Mouse (Mus musculus): ENCODE results near the gene Ttc9c. TPM values are rescaled to one million over a fixed set of nuclear protein-coding genes. Genes with fewer than 3 reads are reported as not detected.

Gene Ttc9c
- 83.8 and 85.6 TPM in 2 replicates for polyA plus RNA-seq (2016; fragmentation: Nextera tagmentation; extraction: Ambion mirVana)

DNA sequence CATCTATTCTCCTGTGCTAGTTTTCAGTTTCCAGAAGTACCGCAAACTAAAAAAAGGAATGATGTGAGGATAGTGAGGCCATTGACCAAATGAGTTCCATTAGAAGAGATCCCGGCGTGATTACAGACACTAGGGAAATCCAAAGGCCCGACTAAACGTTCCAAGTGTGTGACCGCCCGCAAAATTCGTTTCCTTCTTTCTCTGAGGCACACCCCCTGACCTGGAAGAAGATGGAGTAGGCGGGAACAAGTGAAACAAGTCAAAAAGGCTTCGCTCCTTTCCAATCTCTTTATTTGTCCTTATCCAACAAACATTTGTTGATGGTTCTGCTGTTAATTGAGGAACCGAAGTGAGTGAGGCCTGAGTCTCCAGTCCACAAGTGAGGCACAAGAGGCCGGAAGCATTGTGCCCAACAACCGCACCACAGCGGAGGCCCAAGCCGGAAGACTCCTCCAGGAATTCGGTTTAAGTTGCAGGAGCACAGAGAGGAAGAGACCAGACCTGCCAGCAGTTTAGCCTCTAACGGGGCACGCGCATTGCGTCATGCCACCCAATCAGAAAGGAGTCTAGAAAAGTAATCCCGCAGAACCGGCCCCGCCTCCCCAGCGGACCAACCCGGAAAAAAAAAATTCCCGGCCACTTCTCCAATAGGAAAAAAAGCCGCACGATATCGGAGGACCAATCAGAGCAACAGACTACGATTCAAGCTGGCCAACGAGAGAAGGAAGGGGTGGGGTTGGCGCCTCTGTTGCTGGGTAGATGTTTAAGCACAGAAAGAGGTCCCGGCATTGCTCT is at the start of gene Ttc9c:
Gene Ttc9c (minus strand): TSS at position 533 of the 795 bp plus-strand sequence.
- peak within 1 kb of the TSS; percentile 97 for H3K27ac ChIP-seq (replicated peaks)
- under 1% methylated on average over 33 of the region's 33 CpGs for WGBS
- peak; percentile 97 for DNase-seq (ENCODE audit: low spot score)
- H3K4me3 ChIP-seq: peak within 1 kb of the TSS; percentile 100
- no peaks in the 10 kb centered on the region for H3K9me3 ChIP-seq
- peaks cover 48% of the 10 kb centered on the region for H3K4me1 ChIP-seq
- H3K27me3 ChIP-seq (replicated peaks; ENCODE audit: low read depth, poor library complexity, severe bottlenecking): no peaks in the 10 kb centered on the region
- H3K36me3 ChIP-seq (replicated peaks): peaks cover 58% of the 10 kb centered on the region

DNA sequence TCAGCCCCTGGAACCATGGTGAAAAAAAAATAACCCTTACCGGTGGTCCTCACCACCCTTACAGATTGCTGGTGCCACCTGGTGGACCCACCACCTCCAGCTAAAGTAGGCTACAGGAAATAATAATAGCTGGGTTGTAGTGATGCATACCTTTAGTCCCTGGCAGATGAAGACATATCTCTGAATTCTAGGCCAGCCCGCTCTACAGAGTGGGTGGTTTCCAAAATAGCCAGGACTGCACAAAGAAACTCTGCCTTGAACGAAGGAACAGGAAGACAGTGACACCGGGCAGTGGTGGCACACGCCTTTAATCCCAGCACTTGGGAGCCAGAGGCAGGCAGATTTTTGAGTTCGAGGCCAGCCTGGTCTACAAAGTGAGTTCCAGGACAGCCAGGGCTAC is 45.1 kb upstream of the Ttc9c start:
- H3K27me3 ChIP-seq (replicated peaks; ENCODE audit: low read depth, poor library complexity, severe bottlenecking): no peaks in the 10 kb centered on the region
- H3K4me3 ChIP-seq: no peak overlapping the region
- peaks cover 9% of the 10 kb centered on the region for H3K4me1 ChIP-seq
- no peak for DNase-seq (ENCODE audit: low spot score)
- no peaks in the 10 kb centered on the region for H3K9me3 ChIP-seq
- no peaks in the 10 kb centered on the region for H3K36me3 ChIP-seq (replicated peaks)
- no peak overlapping the region for H3K27ac ChIP-seq (replicated peaks)
- WGBS: 85% methylated on average over 6 of the region's 6 CpGs

GRCm38 (mm10) chr19:8859018-8859417 is 39.9 kb upstream of the Ttc9c start:
- DNase-seq (ENCODE audit: low spot score): no peak

DNA sequence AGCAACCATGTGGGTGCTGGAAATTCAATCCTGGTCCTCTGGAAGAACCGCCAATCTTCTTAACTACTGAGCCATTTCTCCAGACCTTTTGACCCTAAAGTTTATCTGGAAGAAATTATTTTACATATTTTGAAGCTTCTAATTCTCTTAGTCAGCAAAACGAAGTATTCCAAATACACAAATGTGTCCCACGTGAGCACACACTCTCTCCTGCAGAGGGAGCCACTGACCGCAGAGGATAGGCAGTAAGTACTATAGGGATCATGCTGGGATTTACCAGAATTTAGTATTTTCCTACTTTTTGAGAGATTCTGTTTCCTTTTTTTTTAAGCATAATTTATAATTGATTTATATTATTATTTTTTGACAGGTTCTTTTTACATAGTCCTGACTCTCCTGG is 38.6 kb upstream of the Ttc9c start:
- H3K27me3 ChIP-seq (replicated peaks; ENCODE audit: low read depth, poor library complexity, severe bottlenecking): no peaks in the 10 kb centered on the region
- H3K9me3 ChIP-seq: no peaks in the 10 kb centered on the region
- no peaks in the 10 kb centered on the region for H3K36me3 ChIP-seq (replicated peaks)
- H3K27ac ChIP-seq (replicated peaks): no peak overlapping the region
- peaks cover 9% of the 10 kb centered on the region for H3K4me1 ChIP-seq
- no peak overlapping the region for H3K4me3 ChIP-seq
- DNase-seq (ENCODE audit: low spot score): peak; percentile 36
- 43% methylated on average over 4 of the region's 4 CpGs for WGBS

More at GRCm38 (mm10) chr19:8859018-8859417, 39.9 kb upstream of the Ttc9c start:
- 18% methylated on average over 1 of the region's 1 CpGs for WGBS
- H3K4me3 ChIP-seq: no peak overlapping the region
- H3K9me3 ChIP-seq: no peaks in the 10 kb centered on the region
- H3K4me1 ChIP-seq: peaks cover 9% of the 10 kb centered on the region
- no peaks in the 10 kb centered on the region for H3K36me3 ChIP-seq (replicated peaks)
- no peak overlapping the region for H3K27ac ChIP-seq (replicated peaks)
- H3K27me3 ChIP-seq (replicated peaks; ENCODE audit: low read depth, poor library complexity, severe bottlenecking): no peaks in the 10 kb centered on the region

DNA sequence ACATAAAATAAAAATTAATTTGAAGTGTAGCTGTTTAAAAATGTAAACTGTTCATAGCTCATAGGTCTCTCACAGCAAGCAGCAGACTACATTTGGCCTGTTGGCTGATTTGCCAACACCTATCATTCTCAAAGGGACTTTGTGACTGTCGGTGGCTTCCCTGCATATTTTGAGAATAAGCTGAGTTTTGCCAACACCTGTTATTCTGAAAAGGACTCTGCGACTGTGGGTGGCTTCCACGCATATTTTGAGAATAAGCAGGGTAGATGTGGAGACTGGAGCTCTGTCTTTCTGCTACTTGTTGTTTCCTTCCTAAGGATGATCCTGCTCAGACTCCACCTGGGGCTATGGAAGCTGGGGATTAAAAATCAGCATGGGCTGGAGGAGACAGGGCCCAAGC is 34.0 kb upstream of the Ttc9c start:
- Histone ChIP-seq H3K27ac (replicated peaks) (no peak overlapping the region), H3K9me3 (no peaks in the 10 kb centered on the region), H3K4me1 (peaks cover 24% of the 10 kb centered on the region), H3K27me3 (replicated peaks; ENCODE audit: low read depth, poor library complexity, severe bottlenecking) (no peaks in the 10 kb centered on the region), H3K4me3 (no peak overlapping the region), H3K36me3 (replicated peaks) (peaks cover 8% of the 10 kb centered on the region; the same call in 1 of the 2 replicates)
- DNase-seq (ENCODE audit: low spot score): no peak
- WGBS: 85% methylated on average over 3 of the region's 3 CpGs

GRCm38 (mm10) chr19:8852236-8852928 is 33.2 kb upstream of the Ttc9c start:
- no peaks in the 10 kb centered on the region for H3K27me3 ChIP-seq (replicated peaks; ENCODE audit: low read depth, poor library complexity, severe bottlenecking)
- peaks cover 27% of the 10 kb centered on the region for H3K4me1 ChIP-seq
- DNase-seq (ENCODE audit: low spot score): no peak
- peaks cover 16% of the 10 kb centered on the region for H3K36me3 ChIP-seq (replicated peaks)
- no peak overlapping the region for H3K4me3 ChIP-seq
- WGBS: 61% methylated on average over 10 of the region's 10 CpGs
- H3K9me3 ChIP-seq: no peaks in the 10 kb centered on the region
- no peak overlapping the region; the same call in 1 of the 2 replicates for H3K27ac ChIP-seq (replicated peaks)

DNA sequence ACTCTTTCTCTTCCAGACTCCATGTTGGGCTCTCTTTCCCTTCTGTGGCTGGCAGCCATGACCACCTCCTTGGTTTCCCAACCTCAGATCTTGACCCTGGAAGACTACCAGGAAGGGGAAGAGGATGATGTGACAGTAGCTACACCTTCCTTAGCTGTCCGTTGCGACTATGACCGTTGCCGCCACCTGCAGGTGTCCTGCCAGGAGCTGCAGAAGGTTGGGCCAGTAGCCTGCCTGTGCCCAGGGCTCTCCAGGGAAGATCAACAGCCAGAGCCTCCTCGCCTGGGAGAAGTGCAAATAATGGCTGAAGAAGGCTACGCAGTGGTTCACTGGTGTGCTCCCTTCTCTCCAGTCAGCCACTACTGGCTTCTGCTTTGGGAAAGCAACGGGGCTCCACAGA is 32.5 kb upstream of the Ttc9c start:
- Histone ChIP-seq H3K4me3 (no peak overlapping the region), H3K27ac (replicated peaks) (no peak overlapping the region; the same call in 1 of the 2 replicates), H3K4me1 (peaks cover 27% of the 10 kb centered on the region), H3K9me3 (no peaks in the 10 kb centered on the region), H3K27me3 (replicated peaks; ENCODE audit: low read depth, poor library complexity, severe bottlenecking) (no peaks in the 10 kb centered on the region), H3K36me3 (replicated peaks) (peaks cover 23% of the 10 kb centered on the region)
- 58% methylated on average over 7 of the region's 7 CpGs for WGBS
- no peak for DNase-seq (ENCODE audit: low spot score)

DNA sequence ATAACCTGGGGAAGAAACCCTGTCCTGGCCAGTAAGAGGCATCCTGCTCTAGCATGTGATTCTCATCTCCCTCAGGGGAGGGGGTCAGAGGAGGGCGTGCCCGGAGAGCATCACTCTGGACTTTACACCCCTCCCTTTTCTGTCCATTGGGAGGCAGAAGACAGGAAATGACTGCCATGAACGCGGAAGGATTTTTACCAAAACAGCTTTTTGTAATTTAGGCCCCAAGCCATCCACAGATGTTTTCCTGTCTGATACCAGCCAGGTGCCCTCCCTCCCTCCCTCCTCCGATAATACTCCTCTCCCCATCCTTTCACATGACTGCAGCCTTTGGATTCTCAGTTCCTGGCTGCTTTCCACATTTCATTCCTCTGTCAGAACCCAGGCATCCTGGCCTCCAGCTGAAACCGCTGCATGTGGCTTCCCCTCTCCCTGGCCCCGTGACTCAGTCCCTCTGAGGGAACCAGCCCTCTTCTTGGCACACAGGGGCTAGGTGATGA is 31.3 kb upstream of the Ttc9c start, which contains the start of gene Lrrn4cl:
Gene Lrrn4cl (plus strand): TSS at position 367 of the 500 bp plus-strand sequence.
- H3K4me3 ChIP-seq: no peak within 1 kb of the TSS
- peaks cover 27% of the 10 kb centered on the region for H3K4me1 ChIP-seq
- peak within 1 kb of the TSS; percentile 31 for H3K27ac ChIP-seq (replicated peaks)
- no peaks in the 10 kb centered on the region for H3K9me3 ChIP-seq
- 21% methylated on average over 7 of the region's 7 CpGs for WGBS
- peak; percentile 55 for DNase-seq (ENCODE audit: low spot score)
- no peaks in the 10 kb centered on the region for H3K27me3 ChIP-seq (replicated peaks; ENCODE audit: low read depth, poor library complexity, severe bottlenecking)
- H3K36me3 ChIP-seq (replicated peaks): peaks cover 35% of the 10 kb centered on the region

GRCm38 (mm10) chr19:8848356-8848755 is 29.2 kb upstream of the Ttc9c start:
- H3K4me1 ChIP-seq: peaks cover 27% of the 10 kb centered on the region
- no peak for DNase-seq (ENCODE audit: low spot score)
- no peaks in the 10 kb centered on the region for H3K9me3 ChIP-seq
- no peak overlapping the region for H3K4me3 ChIP-seq
- no peak overlapping the region for H3K27ac ChIP-seq (replicated peaks)
- 77% methylated on average over 5 of the region's 5 CpGs for WGBS
- H3K36me3 ChIP-seq (replicated peaks): peaks cover 36% of the 10 kb centered on the region
- H3K27me3 ChIP-seq (replicated peaks; ENCODE audit: low read depth, poor library complexity, severe bottlenecking): no peaks in the 10 kb centered on the region

- DNase-seq (ENCODE audit: low spot score): peak; percentile 77
- Histone ChIP-seq H3K4me1 (peaks cover 24% of the 10 kb centered on the region), H3K27ac (replicated peaks) (no peak overlapping the region), H3K9me3 (no peaks in the 10 kb centered on the region), H3K4me3 (no peak overlapping the region), H3K27me3 (replicated peaks; ENCODE audit: low read depth, poor library complexity, severe bottlenecking) (no peaks in the 10 kb centered on the region), H3K36me3 (replicated peaks) (peaks cover 53% of the 10 kb centered on the region)
- WGBS: 65% methylated on average over 5 of the region's 5 CpGs
Observed at GRCm38 (mm10) chr19:8844371-8845129, 25.4 kb upstream of the Ttc9c start.

DNA sequence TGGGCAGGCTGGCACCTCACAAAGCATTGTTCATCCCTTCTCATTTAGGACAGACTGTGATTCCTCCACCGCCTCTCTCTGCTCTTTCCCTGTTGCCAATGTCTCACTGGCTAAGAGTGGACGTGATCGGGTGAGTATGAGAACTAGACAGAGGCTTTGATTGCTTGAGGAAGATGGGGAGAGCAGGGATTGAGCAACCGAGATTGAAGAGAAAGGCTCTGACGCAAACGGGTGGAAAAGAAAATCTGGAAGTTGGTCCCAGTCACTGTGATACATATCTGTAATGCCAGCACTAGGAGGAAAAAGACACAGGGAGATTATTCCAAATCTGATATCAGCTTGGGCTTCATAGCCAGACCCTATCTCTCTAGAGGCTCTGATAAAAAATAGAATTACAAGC is 23.8 kb upstream of the Ttc9c start:
- no peak overlapping the region for H3K27ac ChIP-seq (replicated peaks)
- H3K4me1 ChIP-seq: peaks cover 34% of the 10 kb centered on the region
- H3K36me3 ChIP-seq (replicated peaks): peaks cover 43% of the 10 kb centered on the region
- 88% methylated on average over 6 of the region's 6 CpGs for WGBS
- H3K9me3 ChIP-seq: no peaks in the 10 kb centered on the region
- H3K27me3 ChIP-seq (replicated peaks; ENCODE audit: low read depth, poor library complexity, severe bottlenecking): no peaks in the 10 kb centered on the region
- no peak overlapping the region for H3K4me3 ChIP-seq
- DNase-seq (ENCODE audit: low spot score): no peak

DNA sequence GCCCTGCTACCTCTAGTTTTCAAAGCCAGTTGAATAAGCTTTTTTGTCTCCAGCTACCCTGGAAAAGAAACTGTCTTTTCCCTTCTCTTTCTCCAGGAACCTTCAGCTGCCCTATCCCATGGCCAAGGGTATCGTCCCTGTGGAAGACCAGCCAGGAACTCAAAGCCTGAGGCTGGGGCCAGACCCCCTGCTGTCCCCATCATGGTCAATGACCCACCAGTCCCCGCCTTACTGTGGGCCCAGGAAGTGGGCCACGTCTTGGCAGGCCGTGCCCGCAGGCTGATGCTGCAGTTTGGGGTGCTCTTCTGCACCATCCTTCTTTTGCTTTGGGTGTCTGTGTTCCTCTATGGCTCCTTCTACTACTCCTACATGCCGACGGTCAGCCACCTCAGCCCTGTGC is 21.9 kb upstream of the Ttc9c start:
- no peaks in the 10 kb centered on the region for H3K9me3 ChIP-seq
- H3K27me3 ChIP-seq (replicated peaks; ENCODE audit: low read depth, poor library complexity, severe bottlenecking): no peaks in the 10 kb centered on the region
- peak overlapping the region; percentile 69 for H3K4me3 ChIP-seq
- H3K4me1 ChIP-seq: peaks cover 39% of the 10 kb centered on the region
- peaks cover 29% of the 10 kb centered on the region for H3K36me3 ChIP-seq (replicated peaks)
- WGBS: 90% methylated on average over 7 of the region's 7 CpGs
- peak overlapping the region; percentile 76; the same call in 1 of the 2 replicates for H3K27ac ChIP-seq (replicated peaks)
- DNase-seq (ENCODE audit: low spot score): no peak

Measured in embryonic facial prominence, embryonic 10.5 days (tissue).